Mouse (Mus musculus): ENCODE measurements at regions not wholly inside any gene's neighbourhood (a gene's known extent, or its start where the extent isn't known, plus 50 kb on each side); places are given as distances from the start of the nearest gene placed in this dataset.

DNA sequence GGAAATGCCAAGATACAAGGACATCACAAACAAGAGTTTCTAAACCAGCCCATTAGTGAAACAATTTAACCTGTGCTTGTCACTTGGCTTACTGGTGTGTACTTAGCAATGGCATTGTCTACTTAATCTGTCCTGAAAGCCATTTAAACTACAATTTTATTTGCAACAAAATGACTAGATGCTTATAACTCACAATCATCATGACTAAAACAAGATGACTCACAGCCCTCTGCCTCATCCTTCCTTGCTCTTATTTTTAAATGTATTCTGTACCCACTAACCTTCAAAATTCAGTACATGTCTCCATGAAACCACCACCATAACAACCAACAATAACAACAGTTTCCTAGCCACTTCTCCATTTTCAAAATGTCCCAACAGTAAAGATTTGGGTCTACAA lies 441.2 kb downstream of the Rab28 start:
- no peak for TF ChIP-seq EP300 (optimal IDR thresholded peaks at IDR 0.05)
- TF ChIP-seq CTCF (IDR thresholded peaks at IDR 0.05; ENCODE audit: low read depth), result no peak
